21 mouse cellular contexts compared by ENCODE assay signal in the genomic region with DNA sequence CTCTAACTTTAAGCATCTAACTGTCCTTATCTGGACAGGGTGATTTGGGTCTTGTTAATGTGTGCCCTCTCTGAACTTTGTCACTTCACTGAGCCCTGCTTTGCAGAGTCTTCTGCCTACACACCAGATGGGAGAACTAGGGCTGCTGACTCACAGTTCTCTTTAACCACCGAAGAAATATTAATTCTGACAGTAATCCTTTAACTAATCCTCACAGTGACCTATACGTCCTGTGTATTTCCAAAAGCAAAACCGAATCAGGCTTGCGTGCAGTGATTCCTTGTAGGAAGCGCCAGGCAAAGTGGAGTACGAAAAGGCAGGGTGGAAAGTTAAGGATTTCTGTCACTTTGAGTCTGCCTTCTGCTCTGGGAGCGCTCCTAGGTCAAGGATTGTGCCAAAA. TPM values are rescaled to one million over a fixed set of nuclear protein-coding genes. Genes with fewer than 3 reads are reported as not detected.
DNase-seq lines count a peak whose midpoint lies in the region; ATAC-seq and TF ChIP-seq lines count a peak whose summit lies in the region.
"Had no signal": no experiment of that assay in that cellular context is flagged by ENCODE, and none has a peak within 500 bp of the region (broad histone marks: within the 10 kb centered on the region; RNA-seq: fewer than 3 reads in every experiment).

No protein-coding gene starts in this region.

- peak overlapping the region; percentile 1; the same call in 1 of the 2 replicates for H3K27ac ChIP-seq in kidney, adult 2 months (ENCODE audit: insufficient read depth, low read depth, low read length)
- H3K27ac ChIP-seq in kidney, embryonic 14.5 days (ENCODE audit: low read depth, low read length): no peak overlapping the region
- H3K27ac ChIP-seq: heart, embryonic 15.5 days; hindbrain, embryonic 14.5 days; left cerebral cortex, adult 2 months; limb, embryonic 15.5 days; midbrain, embryonic 12.5 days; neural tube, embryonic 15.5 days had no signal

- H3K27me3 ChIP-seq in kidney, adult 2 months (replicated peaks; ENCODE audit: control insufficient read depth, insufficient read depth, low read length): no peaks in the 10 kb centered on the region
- H3K27me3 ChIP-seq in kidney, embryonic 14.5 days (ENCODE audit: control insufficient read depth, insufficient read depth, low read length): no peaks in the 10 kb centered on the region
- H3K27me3 ChIP-seq: heart, embryonic 15.5 days; limb, embryonic 15.5 days; midbrain, embryonic 12.5 days; neural tube, embryonic 15.5 days had no signal

- TF ChIP-seq POLR2A in kidney, adult 2 months (IDR thresholded peaks at IDR 0.05; ENCODE audit: low read depth, low read length): no peak

- DNase-seq in kidney, adult 2 months: peak; percentile 63
- peak; percentile 11 for DNase-seq in brain, adult 2 months (ENCODE audit: low read depth, low spot score)
- peak; percentile 11 for DNase-seq in kidney, postnatal 10 days
- peak; percentile 71 for DNase-seq in retina, postnatal 7 days (ENCODE audit: low read depth, low spot score)
- no peak for DNase-seq in heart, postnatal 4 days
- DNase-seq in thymus, postnatal 4 days: no peak
- DNase-seq: adrenal gland, postnatal 10 days; cerebellum, adult 8-10 months; cerebellum, postnatal 36 days; heart, postnatal 36 days; left cerebral cortex, postnatal 4 days; lung, embryonic 14.5 days had no signal

- no peak for TF ChIP-seq CTCF in kidney, adult 2 months (conservative IDR thresholded peaks at IDR 0.05; ENCODE audit: insufficient read depth, insufficient read length, low read depth, low read length)

- 47% methylated on average over 7 of the region's 7 CpGs for WGBS in kidney, adult 2 months
- 65% methylated on average over 7 of the region's 7 CpGs for WGBS in kidney, embryonic 14.5 days

- H3K36me3 ChIP-seq in kidney, adult 2 months (ENCODE audit: control insufficient read depth, insufficient read depth, low read length): no peaks in the 10 kb centered on the region
- no peaks in the 10 kb centered on the region for H3K36me3 ChIP-seq in kidney, embryonic 14.5 days (ENCODE audit: control insufficient read depth, insufficient read depth, low read length)
- H3K36me3 ChIP-seq: heart, embryonic 15.5 days; limb, embryonic 15.5 days; midbrain, embryonic 12.5 days; neural tube, embryonic 15.5 days had no signal

- no peak overlapping the region for H3K9ac ChIP-seq in kidney, embryonic 14.5 days (ENCODE audit: low read depth, low read length)
- H3K9ac ChIP-seq: heart, embryonic 15.5 days; hindbrain, embryonic 14.5 days; limb, embryonic 15.5 days; lung, embryonic 14.5 days; midbrain, embryonic 12.5 days; neural tube, embryonic 15.5 days had no signal

- H3K4me2 ChIP-seq in kidney, embryonic 14.5 days (replicated peaks; ENCODE audit: low read depth, low read length): no peak overlapping the region
- H3K4me2 ChIP-seq: heart, embryonic 15.5 days; hindbrain, embryonic 14.5 days; limb, embryonic 15.5 days; lung, embryonic 14.5 days; midbrain, embryonic 12.5 days; neural tube, embryonic 15.5 days had no signal

- no peaks in the 10 kb centered on the region for H3K9me3 ChIP-seq in kidney, embryonic 14.5 days (ENCODE audit: control insufficient read depth, low read length)
- H3K9me3 ChIP-seq: heart, embryonic 15.5 days; limb, embryonic 15.5 days; midbrain, embryonic 12.5 days; neural tube, embryonic 15.5 days had no signal

- ATAC-seq in kidney, embryonic 14.5 days (ENCODE audit: low FRiP score, low TSS enrichment): no peak
- ATAC-seq: forebrain, embryonic 14.5 days; inflammation-experienced regulatory T-cells, adult 6 months had no signal

- peaks cover 3% of the 10 kb centered on the region; the same call in 1 of the 2 replicates for H3K4me1 ChIP-seq in kidney, adult 2 months (ENCODE audit: control insufficient read depth, insufficient read depth, low read length)
- no peaks in the 10 kb centered on the region for H3K4me1 ChIP-seq in kidney, embryonic 14.5 days (ENCODE audit: control insufficient read depth, insufficient read depth, low read length)
- H3K4me1 ChIP-seq: limb, embryonic 15.5 days had no signal

- H3K4me3 ChIP-seq in kidney, adult 2 months (ENCODE audit: insufficient read depth, low read depth, low read length): peak overlapping the region; percentile 36; the same call in 1 of the 2 replicates
- no peak overlapping the region for H3K4me3 ChIP-seq in kidney, embryonic 14.5 days (ENCODE audit: low read length)
- H3K4me3 ChIP-seq: heart, embryonic 15.5 days; left cerebral cortex, adult 2 months; limb, embryonic 15.5 days; midbrain, embryonic 12.5 days; neural tube, embryonic 15.5 days had no signal

RNA-seq across cellular contexts. Expression of a gene that starts 4.9 kb away (rescaled TPM):
- polyA plus RNA-seq in kidney, adult 2 months (2012; rRNA removed): 4.1 and 4.6 TPM in 2 replicates
- polyA plus RNA-seq in kidney, embryonic 14.5 days (2014; fragmentation: Nextera tagmentation; extraction: Ambion mirVana): 9.9 and 15.6 TPM in 2 replicates
- 1 to 10 TPM; 8.9 to 9.9 TPM for total RNA-seq in heart, postnatal 4 days (2021)

RNA-seq across cellular contexts. Expression of a gene that starts 46.2 kb away (rescaled TPM):
- polyA plus RNA-seq in kidney, adult 2 months (2012; rRNA removed): 1.6 and 1.7 TPM in 2 replicates
- 201 and 230 TPM in 2 replicates for polyA plus RNA-seq in kidney, embryonic 14.5 days (2014; fragmentation: Nextera tagmentation; extraction: Ambion mirVana)
- total RNA-seq in heart, postnatal 4 days (2021): 100 to 1,000 TPM in 1 of 2 experiments, 10 to 100 TPM in 1; 95.4 to 106 TPM

Comparison
In these comparisons a context has a peak if more than half of its experiments do, and no peak if none do; other contexts are left out.
1. RNA of a gene that starts 46.2 kb away (polyA plus RNA-seq): 201 to 230 TPM in kidney, embryonic 14.5 days; 1.6 to 1.7 TPM in kidney, adult 2 months; every median in the first group is over 10 times any median in the second.
2. DNase-seq: peak in kidney, adult 2 months (single experiment), brain, adult 2 months (single experiment), kidney, postnatal 10 days (single experiment) and retina, postnatal 7 days (single experiment); none in heart, postnatal 4 days (single experiment) and thymus, postnatal 4 days (single experiment).